Mouse (Mus musculus) ES-Bruce4 (cell line): ENCODE results near the gene Dbp.

Experiments
- CTCF ChIP-seq: IDR thresholded peaks from one replicate; pipeline ENCODE4 v1.8.1; 2011; ENCODE audit warnings: low read depth, low read length
- EP300 ChIP-seq: IDR thresholded peaks from 2 replicates; pipeline ENCODE4 v1.6.1; 2011; ENCODE audit warnings: low read depth, low read length; ENCODE audit not compliant: insufficient read depth
- POLR2A ChIP-seq: IDR thresholded peaks from one replicate; pipeline ENCODE4 v1.8.1; 2011; ENCODE audit warnings: low read length; ENCODE audit not compliant: insufficient read depth

GRCm38 (mm10) chr7:45726419-45726818 lies 21.5 kb downstream of the Dbp start:
- TF ChIP-seq POLR2A (no peak), CTCF (no peak), EP300 (no peak)
